Mouse (Mus musculus): ENCODE data around the gene Rab4a.

The Rab4a gene

GRCm38 (mm10) chr8:123847546-123847945 lies 41.8 kb downstream of the Rab4a start:
- DNase-seq (ENCODE audit: low spot score in 2 of 2), result no peak

GRCm38 (mm10) chr8:123849352-123849751 lies 43.6 kb downstream of the Rab4a start:
- no peak for DNase-seq (ENCODE audit: low spot score in 2 of 2)

GRCm38 (mm10) chr8:123851590-123851989 lies 45.8 kb downstream of the Rab4a start:
- no peak for DNase-seq (ENCODE audit: low spot score in 2 of 2)

- no peak for DNase-seq (ENCODE audit: low spot score in 2 of 2)
These were observed 48.5 kb downstream of the Rab4a start for GRCm38 (mm10) chr8:123854252-123854651.

GRCm38 (mm10) chr8:123854733-123855475 lies 49.1 kb downstream of the Rab4a start:
- no peak for DNase-seq (ENCODE audit: low spot score in 2 of 2)

GRCm38 (mm10) chr8:123857361-123857760 lies 51.6 kb downstream of the Rab4a start:
- no peak for DNase-seq (ENCODE audit: low spot score in 2 of 2)

GRCm38 (mm10) chr8:123858574-123858940 lies 52.8 kb downstream of the Rab4a start:
- DNase-seq (ENCODE audit: low spot score in 2 of 2), result peak in 1 of 2 experiments; percentile 7

- DNase-seq (ENCODE audit: low spot score in 2 of 2), result peak; percentile 81 to 86
These were observed 53.3 kb downstream of the Rab4a start for GRCm38 (mm10) chr8:123858941-123859647.

- peak in 1 of 2 experiments; percentile 21 for DNase-seq (ENCODE audit: low spot score in 2 of 2)
These were observed 54.0 kb downstream of the Rab4a start, which contains the start of gene Ccsap for GRCm38 (mm10) chr8:123859648-123860259. Ccsap (minus strand) TSS chr8:123860209.

GRCm38 (mm10) chr8:123860386-123860785 lies 54.6 kb downstream of the Rab4a start:
- DNase-seq (ENCODE audit: low spot score in 2 of 2), result no peak

GRCm38 (mm10) chr8:123865786-123866185 lies 60.0 kb downstream of the Rab4a start:
- no peak for DNase-seq (ENCODE audit: low spot score in 2 of 2)

- DNase-seq (ENCODE audit: low spot score in 2 of 2), result no peak
These were observed 61.2 kb downstream of the Rab4a start for GRCm38 (mm10) chr8:123866971-123867370.

- peak; percentile 25 to 44 for DNase-seq (ENCODE audit: low spot score in 2 of 2)
These were observed 66.3 kb downstream of the Rab4a start for GRCm38 (mm10) chr8:123872048-123872447.

GRCm38 (mm10) chr8:123873364-123873763 lies 67.6 kb downstream of the Rab4a start:
- no peak for DNase-seq (ENCODE audit: low spot score in 2 of 2)

GRCm38 (mm10) chr8:123874324-123874723 lies 68.5 kb downstream of the Rab4a start:
- no peak for DNase-seq (ENCODE audit: low spot score in 2 of 2)

GRCm38 (mm10) chr8:123877865-123878264 lies 72.1 kb downstream of the Rab4a start:
- DNase-seq (ENCODE audit: low spot score in 2 of 2), result no peak

GRCm38 (mm10) chr8:123880271-123880670 lies 74.5 kb downstream of the Rab4a start:
- DNase-seq (ENCODE audit: low spot score in 2 of 2), result no peak

GRCm38 (mm10) chr8:123880821-123881350 lies 75.1 kb downstream of the Rab4a start:
- no peak for DNase-seq (ENCODE audit: low spot score in 2 of 2)

GRCm38 (mm10) chr8:123882412-123882811 lies 76.6 kb downstream of the Rab4a start:
- DNase-seq (ENCODE audit: low spot score in 2 of 2), result no peak

- no peak for DNase-seq (ENCODE audit: low spot score in 2 of 2)
These were observed 77.3 kb downstream of the Rab4a start for GRCm38 (mm10) chr8:123883094-123883493.

Measured in heart, adult 9 months (tissue).